Mouse (Mus musculus): ENCODE data around the gene Chd6.

Gene Chd6

GRCm38 (mm10) chr2:161075553-161075952 lies 33.3 kb downstream of the Chd6 start:
- no peak for DNase-seq (ENCODE audit: low spot score)

GRCm38 (mm10) chr2:161066097-161066759 lies 42.6 kb downstream of the Chd6 start:
- DNase-seq (ENCODE audit: low spot score) = no peak

- no peak for DNase-seq (ENCODE audit: low spot score)
These were observed 43.3 kb downstream of the Chd6 start for GRCm38 (mm10) chr2:161065594-161065993.

GRCm38 (mm10) chr2:161064836-161065235 lies 44.0 kb downstream of the Chd6 start:
- DNase-seq (ENCODE audit: low spot score) = no peak

- DNase-seq (ENCODE audit: low spot score) = no peak
These were observed 50.0 kb downstream of the Chd6 start for GRCm38 (mm10) chr2:161058841-161059240.

- DNase-seq (ENCODE audit: low spot score) = no peak
These were observed 55.1 kb downstream of the Chd6 start for GRCm38 (mm10) chr2:161053765-161054164.

GRCm38 (mm10) chr2:161052175-161052574 lies 56.7 kb downstream of the Chd6 start:
- no peak for DNase-seq (ENCODE audit: low spot score)

- DNase-seq (ENCODE audit: low spot score) = no peak
These were observed 59.4 kb downstream of the Chd6 start for GRCm38 (mm10) chr2:161049426-161049825.

GRCm38 (mm10) chr2:161044492-161045201 lies 64.2 kb downstream of the Chd6 start:
- no peak for DNase-seq (ENCODE audit: low spot score)

- DNase-seq (ENCODE audit: low spot score) = no peak
These were observed 66.0 kb downstream of the Chd6 start for GRCm38 (mm10) chr2:161042874-161043273.

GRCm38 (mm10) chr2:161040743-161041142 lies 68.1 kb downstream of the Chd6 start:
- DNase-seq (ENCODE audit: low spot score) = no peak

- DNase-seq (ENCODE audit: low spot score) = peak; percentile 19
These were observed 71.1 kb downstream of the Chd6 start for GRCm38 (mm10) chr2:161037766-161038165.

- peak; percentile 33 for DNase-seq (ENCODE audit: low spot score)
These were observed 75.7 kb downstream of the Chd6 start for GRCm38 (mm10) chr2:161033141-161033540.

GRCm38 (mm10) chr2:161032394-161032793 lies 76.5 kb downstream of the Chd6 start:
- no peak for DNase-seq (ENCODE audit: low spot score)

- no peak for DNase-seq (ENCODE audit: low spot score)
These were observed 84.3 kb downstream of the Chd6 start for GRCm38 (mm10) chr2:161024606-161025005.

GRCm38 (mm10) chr2:161017913-161018312 lies 91.0 kb downstream of the Chd6 start:
- DNase-seq (ENCODE audit: low spot score) = no peak

GRCm38 (mm10) chr2:161012577-161013251 lies 96.2 kb downstream of the Chd6 start:
- DNase-seq (ENCODE audit: low spot score) = no peak

- DNase-seq (ENCODE audit: low spot score) = peak; percentile 60
These were observed 104.5 kb downstream of the Chd6 start for GRCm38 (mm10) chr2:161004338-161004737.

- no peak for DNase-seq (ENCODE audit: low spot score)
These were observed 111.7 kb downstream of the Chd6 start for GRCm38 (mm10) chr2:160996987-160997763.

- no peak for DNase-seq (ENCODE audit: low spot score)
These were observed 114.7 kb downstream of the Chd6 start for GRCm38 (mm10) chr2:160994181-160994580.

GRCm38 (mm10) chr2:160992465-160992864 lies 116.4 kb downstream of the Chd6 start:
- DNase-seq (ENCODE audit: low spot score) = no peak

GRCm38 (mm10) chr2:160990339-160991070 lies 118.4 kb downstream of the Chd6 start:
- peak; percentile 26 for DNase-seq (ENCODE audit: low spot score)

All from lung, postnatal 25 days (tissue).